Mouse (Mus musculus): Measurements from ENCODE around the gene Ccdc85c. TPM values are rescaled to one million over a fixed set of nuclear protein-coding genes. Genes with fewer than 3 reads are reported as not detected.

Gene Ccdc85c
- 14.0 and 14.6 TPM in 2 replicates for total RNA-seq (2012; rRNA removed)
- 14.6 and 15.2 TPM in 2 replicates for total RNA-seq (2014; rRNA removed)
- 25.1 and 32.4 TPM in 2 replicates for polyA plus RNA-seq (2012; ENCODE audit: insufficient read length, low read depth)

DNA sequence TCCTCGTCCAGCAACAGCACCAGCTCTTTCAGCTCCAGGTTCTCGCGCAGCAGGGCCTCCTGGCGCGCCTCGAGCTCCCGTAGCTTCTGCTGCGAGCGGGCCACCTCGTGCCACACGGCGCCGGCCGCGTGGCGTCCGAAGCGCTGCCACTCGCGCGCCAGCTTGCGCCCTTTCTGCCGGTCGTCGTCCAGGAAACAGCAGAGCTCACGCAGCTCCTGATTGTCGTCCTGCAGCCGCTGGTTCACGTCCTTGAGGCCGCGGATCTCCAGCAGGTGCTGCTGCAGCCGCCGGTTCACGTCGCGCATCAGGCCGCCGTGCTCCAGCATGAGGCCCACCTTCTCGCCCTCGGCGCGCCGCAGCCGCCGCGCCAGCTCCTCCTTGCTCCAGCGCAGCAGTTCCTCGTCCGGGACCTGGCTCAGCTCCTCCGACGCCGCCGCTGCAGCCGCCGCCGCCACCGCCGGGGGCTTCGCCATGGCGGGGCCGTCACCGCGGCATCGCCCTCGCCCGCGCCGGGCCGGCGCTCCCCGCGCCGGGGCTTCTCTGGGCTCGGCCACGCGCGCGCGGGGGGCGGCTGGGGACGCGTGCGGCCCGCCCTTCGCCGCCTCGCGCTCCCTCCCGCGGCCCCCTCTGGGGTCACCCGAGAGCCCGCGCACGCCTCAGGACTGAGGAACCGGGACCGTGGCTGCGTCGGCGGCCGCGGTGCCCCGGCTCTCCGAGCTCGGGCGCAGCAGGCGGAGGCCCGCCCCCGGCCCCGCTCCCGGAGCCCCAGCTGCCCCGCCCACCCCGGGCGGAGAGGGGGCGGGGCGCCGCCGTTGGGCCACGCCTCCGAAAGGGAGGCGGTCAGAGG lies at the start of gene Ccdc85c:
Gene Ccdc85c (minus strand): TSS at position 765 of the 847 bp plus-strand sequence.
- no peak within 1 kb of the TSS for H3K27ac ChIP-seq (ENCODE audit: insufficient read depth, low read depth)
- TF ChIP-seq JUN (IDR thresholded peaks at IDR 0.05; ENCODE audit: insufficient read depth, low read depth, low read length) (no peak), MYC (IDR thresholded peaks at IDR 0.05; ENCODE audit: low read depth, low read length) (no peak), IRF4 (IDR thresholded peaks at IDR 0.05; ENCODE audit: low read depth, low read length) (no peak), TBP (conservative IDR thresholded peaks at IDR 0.05; ENCODE audit: low read depth, low read length) (no peak), USF1 (IDR thresholded peaks at IDR 0.05; ENCODE audit: low read depth, low read length) (no peak), CHD1 (IDR thresholded peaks at IDR 0.05; ENCODE audit: low read depth, low read length) (no peak), POLR2A (IDR thresholded peaks at IDR 0.05; ENCODE audit: low read depth, low read length) (peak; percentile 46; the same call in 1 of the 2 replicates), RCOR1 (conservative IDR thresholded peaks at IDR 0.05; ENCODE audit: low read depth, low read length) (no peak), MAX (IDR thresholded peaks at IDR 0.05; ENCODE audit: low read length) (peak; percentile 54; the same call in 1 of the 2 replicates)
- peaks cover 0 to 16% of the 10 kb centered on the region in 2 experiments for H3K36me3 ChIP-seq (replicated peaks in 1 of 2; ENCODE audit: control insufficient read depth in 1 of 2, insufficient read depth in 1 of 2, low read length in 1 of 2)

DNA sequence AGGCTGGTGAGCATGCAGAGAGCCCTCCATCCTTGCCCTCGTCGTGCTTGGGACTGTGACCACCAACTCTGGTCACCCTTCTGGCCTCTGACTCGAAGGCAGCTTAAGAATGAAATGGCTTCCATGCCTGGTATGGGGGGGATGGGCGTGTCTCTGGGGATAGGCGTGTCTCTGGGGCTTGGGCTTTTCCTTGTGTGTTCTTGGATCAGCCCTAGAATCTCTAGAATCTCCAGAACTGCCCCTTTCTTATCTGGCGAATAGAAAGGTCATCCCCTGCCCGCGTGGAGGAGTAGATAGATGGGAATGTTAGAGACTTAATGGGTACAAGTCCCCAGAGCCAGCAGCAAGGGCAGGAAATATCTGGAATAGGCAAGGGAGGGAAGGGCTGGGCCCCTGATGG lies 44.9 kb upstream of the Ccdc85c start:
- peaks cover 34% of the 10 kb centered on the region for H3K27me3 ChIP-seq (replicated peaks)
- no peak overlapping the region for H3K4me2 ChIP-seq (ENCODE audit: insufficient read depth, low read depth, poor library complexity, severe bottlenecking)
- no peaks in the 10 kb centered on the region for H3K79me2 ChIP-seq (replicated peaks; ENCODE audit: control insufficient read depth, extremely low read depth, insufficient read depth, poor library complexity, severe bottlenecking)
- no peaks in the 10 kb centered on the region for H3K9me3 ChIP-seq (replicated peaks; ENCODE audit: low read length)
- H3K4me3 ChIP-seq (replicated peaks in 1 of 3; ENCODE audit: low read depth in 2 of 3, low read length in 2 of 3, poor library complexity in 1 of 3), result no peak overlapping the region
- dilution Hi-C loops (cut with MboI; ENCODE audit: extremely low pct_ligation_motif_present, extremely low pct_unique_long_range_greater_than_20kb, low sequenced_read_pairs), result no loop called here
- TF ChIP-seq RCOR1 (conservative IDR thresholded peaks at IDR 0.05; ENCODE audit: low read depth, low read length), result no peak
- no peak for TF ChIP-seq IRF4 (IDR thresholded peaks at IDR 0.05; ENCODE audit: low read depth, low read length)
- TF ChIP-seq USF2 (conservative IDR thresholded peaks at IDR 0.05; ENCODE audit: low read depth, low read length), result no peak
- no peak for TF ChIP-seq MAX (IDR thresholded peaks at IDR 0.05; ENCODE audit: low read length)
- no peak for TF ChIP-seq ETS1 (conservative IDR thresholded peaks at IDR 0.05; ENCODE audit: low read depth, low read length)
- TF ChIP-seq BHLHE40 (IDR thresholded peaks at IDR 0.05; ENCODE audit: low read depth, low read length), result no peak
- TF ChIP-seq POLR2AphosphoS2 (IDR thresholded peaks at IDR 0.05; ENCODE audit: low read depth, low read length), result no peak
- no peak for TF ChIP-seq USF1 (IDR thresholded peaks at IDR 0.05; ENCODE audit: low read depth, low read length)
- no peak for TF ChIP-seq CHD2 (IDR thresholded peaks at IDR 0.05; ENCODE audit: low read length)
- TF ChIP-seq UBTF (IDR thresholded peaks at IDR 0.05; ENCODE audit: low read depth, low read length), result no peak
- no peak for TF ChIP-seq KAT2A (IDR thresholded peaks at IDR 0.05; ENCODE audit: insufficient replicate concordance, low read length)
- TF ChIP-seq ZC3H11A (IDR thresholded peaks at IDR 0.05; ENCODE audit: low read depth, low read length), result no peak
- TF ChIP-seq EP300 (IDR thresholded peaks at IDR 0.05; ENCODE audit: low read length), result no peak
- in situ Hi-C loops (cut with MboI; ENCODE audit: low pct_ligation_motif_present, low pct_unique_long_range_greater_than_20kb, low sequenced_read_pairs), result no loop called here
- no peaks in the 10 kb centered on the region for H3K36me3 ChIP-seq (replicated peaks in 1 of 2; ENCODE audit: control insufficient read depth in 1 of 2, insufficient read depth in 1 of 2, low read length in 1 of 2)
- no peak overlapping the region for H3K27ac ChIP-seq (ENCODE audit: insufficient read depth, low read depth)
- DNase-seq (ENCODE audit: extremely low read depth), result no peak
- H3K9ac ChIP-seq (ENCODE audit: insufficient read depth, low read depth), result no peak overlapping the region
- peaks cover 0 to 9% of the 10 kb centered on the region in 2 experiments; a peak in 2 of 4 replicates for H3K4me1 ChIP-seq (ENCODE audit: control insufficient read depth in 1 of 2, insufficient read depth in 2 of 2)

More for the DNA sequence above, at the start of gene Ccdc85c:
- H3K4me3 ChIP-seq (replicated peaks in 1 of 3; ENCODE audit: low read depth in 2 of 3, low read length in 2 of 3, poor library complexity in 1 of 3), result peak within 1 kb of the TSS; percentile 53 to 83 (median 69)
- H3K9ac ChIP-seq (ENCODE audit: insufficient read depth, low read depth), result peak within 1 kb of the TSS; percentile 39; the same call in 1 of the 2 replicates
- no peaks in the 10 kb centered on the region for H3K27me3 ChIP-seq (replicated peaks)
- H3K4me2 ChIP-seq (ENCODE audit: insufficient read depth, low read depth, poor library complexity, severe bottlenecking), result peak within 1 kb of the TSS; percentile 55
- H3K79me2 ChIP-seq (replicated peaks; ENCODE audit: control insufficient read depth, extremely low read depth, insufficient read depth, poor library complexity, severe bottlenecking), result no peaks in the 10 kb centered on the region
- H3K9me3 ChIP-seq (replicated peaks; ENCODE audit: low read length), result no peaks in the 10 kb centered on the region
- in situ Hi-C loops (cut with MboI; ENCODE audit: low pct_ligation_motif_present, low pct_unique_long_range_greater_than_20kb, low sequenced_read_pairs), result loop anchor here (5.0 kb wide), 1 partner anchor 38 kb away; no protein-coding TSS in a partner anchor
- DNase-seq (ENCODE audit: extremely low read depth), result no peak
- dilution Hi-C loops (cut with MboI; ENCODE audit: extremely low pct_ligation_motif_present, extremely low pct_unique_long_range_greater_than_20kb, low sequenced_read_pairs), result no loop called here
- peaks cover 5 to 54% of the 10 kb centered on the region in 2 experiments; a peak in 3 of 4 replicates for H3K4me1 ChIP-seq (ENCODE audit: control insufficient read depth in 1 of 2, insufficient read depth in 2 of 2)

All from CH12.LX (cell line).